Mouse (Mus musculus): ENCODE measurements around the gene Trnp1.

- TF ChIP-seq CTCF (IDR thresholded peaks at IDR 0.05 in 2 of 3, conservative IDR thresholded peaks at IDR 0.05 in 1 of 3; ENCODE audit: control insufficient read depth in 1 of 3, insufficient read depth in 1 of 3, low read depth in 2 of 3, low read length in 3 of 3, poor library complexity in 1 of 3, severe bottlenecking in 1 of 3) (no peak), SMC3 (IDR thresholded peaks at IDR 0.05; ENCODE audit: low read depth, low read length) (no peak), RCOR1 (IDR thresholded peaks at IDR 0.05; ENCODE audit: low read depth, low read length) (no peak), MXI1 (IDR thresholded peaks at IDR 0.05; ENCODE audit: low read depth, low read length) (no peak), MAX (IDR thresholded peaks at IDR 0.05; ENCODE audit: low read length) (no peak), ETS1 (IDR thresholded peaks at IDR 0.05; ENCODE audit: low read depth, low read length) (no peak), EP300 (IDR thresholded peaks at IDR 0.05; ENCODE audit: low read depth in 1 of 2, low read length in 2 of 2) (no peak), USF1 (IDR thresholded peaks at IDR 0.05; ENCODE audit: low read depth, low read length) (no peak), MEF2A (IDR thresholded peaks at IDR 0.05; ENCODE audit: extremely low read depth, insufficient replicate concordance, low read depth, low read length, poor library complexity, severe bottlenecking) (no peak), HCFC1 (IDR thresholded peaks at IDR 0.05; ENCODE audit: low read depth, low read length) (no peak), POLR2A (IDR thresholded peaks at IDR 0.05; ENCODE audit: control insufficient read depth in 1 of 2, insufficient read depth in 1 of 2, low read depth in 1 of 2, low read length in 2 of 2, poor library complexity in 1 of 2) (no peak), GATA1 (IDR thresholded peaks at IDR 0.05; ENCODE audit: low read depth, low read length) (no peak), E2F4 (IDR thresholded peaks at IDR 0.05; ENCODE audit: borderline replicate concordance, low read depth, low read length) (no peak)
Measured at GRCm38 (mm10) chr4:133443085-133443484, 55.3 kb downstream of the Trnp1 start.

Data from MEL (cell line).